ENCODE assay signal across 8 mouse cellular contexts in the genomic region with DNA sequence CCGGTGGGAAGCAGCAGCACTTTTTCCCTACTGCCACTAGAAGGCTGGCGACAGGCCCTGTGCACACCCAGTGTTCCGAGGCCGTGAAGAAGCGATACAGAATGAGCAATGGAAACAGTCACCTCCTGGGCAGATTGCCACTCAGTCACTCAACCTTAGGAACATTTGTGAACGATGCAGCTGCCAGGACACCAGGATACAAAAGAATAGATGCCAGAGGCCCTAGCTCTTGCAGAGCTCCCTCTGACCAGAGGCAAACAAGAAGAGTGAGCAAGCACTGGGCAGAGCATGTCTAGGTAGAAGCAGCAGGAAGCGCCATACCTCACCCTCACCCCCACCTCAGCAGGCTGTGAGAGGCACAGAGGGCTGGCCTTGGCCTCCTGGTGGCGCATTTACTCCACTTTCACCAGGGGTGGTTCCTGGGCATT. TPM values are rescaled to one million over a fixed set of nuclear protein-coding genes. Genes with fewer than 3 reads are reported as not detected.
DNase-seq lines count a peak whose midpoint lies in the region; ATAC-seq and TF ChIP-seq lines count a peak whose summit lies in the region.

No protein-coding gene starts in this region.

- 77% methylated on average over 8 of the region's 8 CpGs for WGBS in intestine, postnatal 0 days
- 75% methylated on average over 8 of the region's 8 CpGs for WGBS in intestine, embryonic 15.5 days
- 84% methylated on average over 8 of the region's 8 CpGs for WGBS in midbrain, embryonic 12.5 days

- peak; percentile 11; the same call in 1 of the 2 replicates for TF ChIP-seq CTCF in intestine, postnatal 0 days (IDR thresholded peaks at IDR 0.05; ENCODE audit: low read depth)

- peak; percentile 67 for DNase-seq in MN1 (ENCODE audit: low spot score)
- peak; percentile 91 to 95 for DNase-seq in cerebellum, postnatal 10 days
- DNase-seq in heart, adult 8-10 months (ENCODE audit: low spot score) = peak; percentile 81
- DNase-seq in kidney, postnatal 25 days = peak; percentile 38 to 55
- DNase-seq in thymus, postnatal 36 days = peak; percentile 33 to 52

- no peaks in the 10 kb centered on the region for H3K4me1 ChIP-seq in intestine, postnatal 0 days (replicated peaks; ENCODE audit: control insufficient read depth, insufficient read depth, low read length)
- peaks cover 25% of the 10 kb centered on the region for H3K4me1 ChIP-seq in intestine, embryonic 15.5 days (replicated peaks)
- H3K4me1 ChIP-seq in midbrain, embryonic 12.5 days = peaks cover 89% of the 10 kb centered on the region

- no peak for ATAC-seq in intestine, postnatal 0 days
- ATAC-seq in intestine, embryonic 15.5 days = no peak
- ATAC-seq in midbrain, embryonic 12.5 days (ENCODE audit: low FRiP score, low read depth) = no peak

- no peak overlapping the region for H3K4me3 ChIP-seq in intestine, postnatal 0 days (ENCODE audit: low read depth, low read length)
- no peak overlapping the region for H3K4me3 ChIP-seq in intestine, embryonic 15.5 days (replicated peaks)
- H3K4me3 ChIP-seq in midbrain, embryonic 12.5 days = no peak overlapping the region

- H3K4me2 ChIP-seq in intestine, postnatal 0 days (replicated peaks; ENCODE audit: low read depth) = no peak overlapping the region
- H3K4me2 ChIP-seq in intestine, embryonic 15.5 days (replicated peaks) = no peak overlapping the region
- H3K4me2 ChIP-seq in midbrain, embryonic 12.5 days (replicated peaks) = no peak overlapping the region

- H3K36me3 ChIP-seq in intestine, postnatal 0 days (ENCODE audit: control insufficient read depth, insufficient read depth) = no peaks in the 10 kb centered on the region
- H3K36me3 ChIP-seq in intestine, embryonic 15.5 days = no peaks in the 10 kb centered on the region
- 0 out of 2 replicates have a peak, but pooled peaks cover 4% of the 10 kb centered on the region for H3K36me3 ChIP-seq in midbrain, embryonic 12.5 days

- no peaks in the 10 kb centered on the region for H3K27me3 ChIP-seq in intestine, postnatal 0 days (replicated peaks; ENCODE audit: control insufficient read depth, insufficient read depth, low read length)
- no peaks in the 10 kb centered on the region for H3K27me3 ChIP-seq in intestine, embryonic 15.5 days (replicated peaks)
- H3K27me3 ChIP-seq in midbrain, embryonic 12.5 days = peaks cover 3% of the 10 kb centered on the region; the same call in 1 of the 2 replicates

- no peak overlapping the region for H3K9ac ChIP-seq in intestine, postnatal 0 days (ENCODE audit: low read depth, low read length)
- no peak overlapping the region for H3K9ac ChIP-seq in intestine, embryonic 15.5 days
- no peak overlapping the region for H3K9ac ChIP-seq in midbrain, embryonic 12.5 days (replicated peaks)

- H3K9me3 ChIP-seq in intestine, postnatal 0 days (ENCODE audit: control insufficient read depth) = no peaks in the 10 kb centered on the region
- H3K9me3 ChIP-seq in intestine, embryonic 15.5 days = no peaks in the 10 kb centered on the region
- H3K9me3 ChIP-seq in midbrain, embryonic 12.5 days = no peaks in the 10 kb centered on the region

- no peak overlapping the region for H3K27ac ChIP-seq in intestine, postnatal 0 days (ENCODE audit: low read depth, low read length)
- no peak overlapping the region for H3K27ac ChIP-seq in intestine, embryonic 15.5 days
- 0 out of 2 replicates have a peak overlapping the region, but pooled peaks have one; percentile 27 for H3K27ac ChIP-seq in midbrain, embryonic 12.5 days (replicated peaks)

RNA-seq across cellular contexts. Expression of a gene that starts 46.9 kb away (rescaled TPM):
- 7.5 and 9.6 TPM in 2 replicates for polyA plus RNA-seq in intestine, postnatal 0 days (2015; fragmentation: Nextera tagmentation; extraction: Ambion mirVana)
- 26.1 and 32.0 TPM in 2 replicates for polyA plus RNA-seq in intestine, embryonic 15.5 days (2015; fragmentation: Nextera tagmentation; extraction: Ambion mirVana)
- 10 to 100 TPM; 17.6 to 25.0 (median 21.0) TPM for total RNA-seq in heart, adult 8-10 months (2022)
- polyA plus RNA-seq in midbrain, embryonic 12.5 days (2016; fragmentation: Nextera tagmentation; extraction: Ambion mirVana) = 83.7 and 96.5 TPM in 2 replicates

Comparison
In these comparisons a context has a peak if more than half of its experiments do, and no peak if none do; other contexts are left out.
1. DNase-seq: peak in every context shown above with its lines; median percentile 93 in cerebellum, postnatal 10 days; 81 in heart, adult 8-10 months; 67 in MN1; 46 in kidney, postnatal 25 days; 42 in thymus, postnatal 36 days.